Mouse (Mus musculus): Measurements from ENCODE around the gene Scyl3.

The Scyl3 gene

GRCm38 (mm10) chr1:163928846-163929245 lies at the start of gene Scyl3:
Gene Scyl3, plus strand, starts transcription at chr1:163929100.
- DNase-seq, result no peak

- no peak for DNase-seq
Observed at GRCm38 (mm10) chr1:163889629-163890028, 39.3 kb upstream of the Scyl3 start.

- no peak for DNase-seq
Observed at GRCm38 (mm10) chr1:163893294-163893693, 35.6 kb upstream of the Scyl3 start.

- DNase-seq, result no peak
Observed at GRCm38 (mm10) chr1:163893774-163894527, 34.9 kb upstream of the Scyl3 start.

- DNase-seq, result no peak
Observed at GRCm38 (mm10) chr1:163898291-163898764, 30.6 kb upstream of the Scyl3 start.

- DNase-seq, result no peak
Observed at GRCm38 (mm10) chr1:163899575-163899974, 29.3 kb upstream of the Scyl3 start.

- DNase-seq, result no peak
Observed at GRCm38 (mm10) chr1:163900168-163900567, 28.7 kb upstream of the Scyl3 start.

GRCm38 (mm10) chr1:163903411-163903810 lies 25.5 kb upstream of the Scyl3 start:
- no peak for DNase-seq

- DNase-seq, result no peak
Observed at GRCm38 (mm10) chr1:163907007-163907811, 21.7 kb upstream of the Scyl3 start.

GRCm38 (mm10) chr1:163908389-163908788 lies 20.5 kb upstream of the Scyl3 start:
- DNase-seq, result no peak

GRCm38 (mm10) chr1:163910343-163910742 lies 18.6 kb upstream of the Scyl3 start:
- no peak for DNase-seq

- DNase-seq, result no peak
Observed at GRCm38 (mm10) chr1:163910785-163911184, 18.1 kb upstream of the Scyl3 start.

GRCm38 (mm10) chr1:163911981-163912380 lies 16.9 kb upstream of the Scyl3 start:
- DNase-seq, result no peak

- DNase-seq, result no peak
Observed at GRCm38 (mm10) chr1:163917349-163918160, 11.3 kb upstream of the Scyl3 start.

GRCm38 (mm10) chr1:163924093-163924492 lies 4.8 kb upstream of the Scyl3 start:
- DNase-seq, result no peak

GRCm38 (mm10) chr1:163929636-163930457 lies 947 bp downstream of the Scyl3 start:
- DNase-seq, result peak; percentile 89

GRCm38 (mm10) chr1:163930458-163930794 lies 1.5 kb downstream of the Scyl3 start:
- DNase-seq, result no peak

GRCm38 (mm10) chr1:163931801-163932200 lies 2.9 kb downstream of the Scyl3 start:
- DNase-seq, result no peak

- no peak for DNase-seq
Observed at GRCm38 (mm10) chr1:163934591-163934990, 5.7 kb downstream of the Scyl3 start.

GRCm38 (mm10) chr1:163942056-163942455 lies 13.2 kb downstream of the Scyl3 start:
- no peak for DNase-seq

GRCm38 (mm10) chr1:163953396-163953795 lies 24.5 kb downstream of the Scyl3 start:
- no peak for DNase-seq

- DNase-seq, result no peak
Observed at GRCm38 (mm10) chr1:163958036-163958435, 29.1 kb downstream of the Scyl3 start.
